Mouse (Mus musculus) embryonic facial prominence, embryonic 13.5 days (tissue): ENCODE results near the gene Dbndd2. TPM values are rescaled to one million over a fixed set of nuclear protein-coding genes. Genes with fewer than 3 reads are reported as not detected.

Experiments used
- ATAC-seq: fragments of 200-750 bp; cut with Nextera tagmentation; 2 replicates; pipeline ENCODE4 v1.8.0; 2017; ENCODE audit warnings: low read depth; ENCODE audit not compliant: insufficient number of reproducible peaks, insufficient read depth, low FRiP score, low TSS enrichment
- H3K27ac ChIP-seq: fragments of 300-500 bp; sonication (generic); 2 replicates; pipeline ENCODE4 v1.5.1; 2015; ENCODE audit warnings: moderate library complexity, mild to moderate bottlenecking, inconsistent platforms
- H3K27me3 ChIP-seq: fragments of 300-500 bp; sonication (generic); 2 replicates; pipeline ENCODE4 v1.6.1; 2015; ENCODE audit warnings: mild to moderate bottlenecking, inconsistent platforms
- H3K36me3 ChIP-seq: fragments of 300-500 bp; sonication (generic); 2 replicates; pipeline ENCODE4 v1.6.1; 2015; ENCODE audit warnings: mild to moderate bottlenecking, inconsistent platforms
- H3K4me1 ChIP-seq: fragments of 300-500 bp; sonication (generic); 2 replicates; pipeline ENCODE4 v1.6.1; 2015; ENCODE audit warnings: inconsistent platforms
- H3K4me2 ChIP-seq: fragments of 300-500 bp; sonication (generic); 2 replicates; pipeline ENCODE4 v1.6.1; 2015; ENCODE audit warnings: moderate library complexity, mild to moderate bottlenecking, inconsistent platforms
- H3K4me3 ChIP-seq: fragments of 300-500 bp; sonication (generic); 2 replicates; pipeline ENCODE4 v1.5.1; 2015; ENCODE audit warnings: mild to moderate bottlenecking, inconsistent platforms
- H3K9ac ChIP-seq: fragments of 300-500 bp; sonication (generic); 2 replicates; pipeline ENCODE4 v1.6.1; 2015; ENCODE audit warnings: mild to moderate bottlenecking, inconsistent platforms
- H3K9me3 ChIP-seq: fragments of 300-500 bp; sonication (generic); 2 replicates; pipeline ENCODE4 v1.6.1; 2016; ENCODE audit warnings: inconsistent platforms
- WGBS: fragments of 180-500 bp; shearing (Covaris S2); methylation state at CpG from one replicate; pipeline ENCODE4 v1.1.7; 2015; ENCODE audit warnings: mixed read lengths; 5-methylcytosine and 5-hydroxymethylcytosine counted together
- polyA plus RNA-seq: library from polyadenylated mRNA; unstranded; fragments of >200 nt; fragmentation: Nextera tagmentation; extraction: Ambion mirVana; gene quantifications from 2 replicates; pipeline ENCODE4 v1.2.1, GENCODE M21; 2015

Gene Dbndd2
- polyA plus RNA-seq, 1 experiment from 2014 or later = 3.0 TPM

- Histone ChIP-seq H3K36me3 (no peaks in the 10 kb centered on the region), H3K4me3 (no peak overlapping the region), H3K9me3 (no peaks in the 10 kb centered on the region), H3K27ac (no peak overlapping the region), H3K4me2 (no peak overlapping the region), H3K4me1 (peaks cover 38% of the 10 kb centered on the region), H3K27me3 (no peaks in the 10 kb centered on the region), H3K9ac (no peak overlapping the region)
- WGBS = 52% methylated on average over 6 of the region's 6 CpGs
- ATAC-seq = no peak
Measured at GRCm38 (mm10) chr2:164455421-164456190, 30.3 kb upstream of the Dbndd2 start.

- Histone ChIP-seq H3K9me3 (no peaks in the 10 kb centered on the region), H3K4me2 (peak overlapping the region; percentile 53), H3K4me1 (peaks cover 37% of the 10 kb centered on the region), H3K27ac (peak overlapping the region; percentile 22; the same call in 1 of the 2 replicates), H3K9ac (peak overlapping the region; percentile 44), H3K36me3 (no peaks in the 10 kb centered on the region), H3K27me3 (no peaks in the 10 kb centered on the region), H3K4me3 (peak overlapping the region; percentile 25; the same call in 1 of the 2 replicates)
- no peak for ATAC-seq
- WGBS = 82% methylated on average over 1 of the region's 1 CpGs
Measured at GRCm38 (mm10) chr2:164456413-164456812, 29.5 kb upstream of the Dbndd2 start.

GRCm38 (mm10) chr2:164456864-164457300 lies 29.0 kb upstream of the Dbndd2 start, which contains the start of gene Sys1:
Gene Sys1, plus strand, starts transcription at chr2:164456964.
- Histone ChIP-seq H3K4me1 (peaks cover 36% of the 10 kb centered on the region), H3K9me3 (no peaks in the 10 kb centered on the region), H3K27me3 (no peaks in the 10 kb centered on the region), H3K9ac (peak within 1 kb of the TSS; percentile 44), H3K36me3 (no peaks in the 10 kb centered on the region), H3K4me3 (peak within 1 kb of the TSS; percentile 25), H3K27ac (peak within 1 kb of the TSS; percentile 22; the same call in 1 of the 2 replicates), H3K4me2 (peak within 1 kb of the TSS; percentile 53)
- WGBS = 2% methylated on average over 7 of the region's 7 CpGs
- ATAC-seq = no peak

- WGBS = 72% methylated on average over 7 of the region's 7 CpGs
- no peak for ATAC-seq
Measured at GRCm38 (mm10) chr2:164457942-164458341, 28.0 kb upstream of the Dbndd2 start.

GRCm38 (mm10) chr2:164458535-164458934 lies 27.4 kb upstream of the Dbndd2 start:
- Histone ChIP-seq H3K9me3 (no peaks in the 10 kb centered on the region), H3K27ac (no peak overlapping the region), H3K4me1 (peaks cover 33% of the 10 kb centered on the region)

More at GRCm38 (mm10) chr2:164457942-164458341, 28.0 kb upstream of the Dbndd2 start:
- H3K27me3 ChIP-seq = no peaks in the 10 kb centered on the region
- no peak overlapping the region for H3K27ac ChIP-seq
- peaks cover 34% of the 10 kb centered on the region for H3K4me1 ChIP-seq
- no peak overlapping the region for H3K9ac ChIP-seq
- H3K9me3 ChIP-seq = no peaks in the 10 kb centered on the region
- no peak overlapping the region for H3K4me3 ChIP-seq
- peaks cover 4% of the 10 kb centered on the region; the same call in 1 of the 2 replicates for H3K36me3 ChIP-seq
- no peak overlapping the region for H3K4me2 ChIP-seq

GRCm38 (mm10) chr2:164460745-164461551 lies 25.0 kb upstream of the Dbndd2 start, which contains the start of gene Gm20458:
Gene Gm20458, plus strand, starts transcription at chr2:164460967.
- Histone ChIP-seq H3K9ac (peak within 1 kb of the TSS; percentile 86), H3K4me1 (peaks cover 24% of the 10 kb centered on the region), H3K4me3 (peak within 1 kb of the TSS; percentile 82), H3K4me2 (peak within 1 kb of the TSS; percentile 80), H3K36me3 (peaks cover 34% of the 10 kb centered on the region), H3K27ac (peak within 1 kb of the TSS; percentile 71), H3K9me3 (no peaks in the 10 kb centered on the region), H3K27me3 (no peaks in the 10 kb centered on the region)
- ATAC-seq = peak; percentile 95
- under 1% methylated on average over 79 of the region's 79 CpGs for WGBS

More at GRCm38 (mm10) chr2:164458535-164458934, 27.4 kb upstream of the Dbndd2 start:
- H3K4me2 ChIP-seq = no peak overlapping the region
- WGBS = 88% methylated on average over 8 of the region's 8 CpGs
- ATAC-seq = no peak
- H3K4me3 ChIP-seq = no peak overlapping the region
- no peak overlapping the region for H3K9ac ChIP-seq
- H3K27me3 ChIP-seq = no peaks in the 10 kb centered on the region
- peaks cover 10% of the 10 kb centered on the region for H3K36me3 ChIP-seq

GRCm38 (mm10) chr2:164465161-164465560 lies 20.7 kb upstream of the Dbndd2 start:
- Histone ChIP-seq H3K27ac (no peak overlapping the region), H3K9me3 (no peaks in the 10 kb centered on the region), H3K4me3 (no peak overlapping the region), H3K4me2 (no peak overlapping the region), H3K27me3 (no peaks in the 10 kb centered on the region), H3K4me1 (peaks cover 16% of the 10 kb centered on the region), H3K36me3 (peaks cover 37% of the 10 kb centered on the region), H3K9ac (no peak overlapping the region)
- ATAC-seq = no peak

- no peak for ATAC-seq
- no peak overlapping the region for H3K27ac ChIP-seq
- H3K36me3 ChIP-seq = peaks cover 37% of the 10 kb centered on the region
- H3K4me1 ChIP-seq = peaks cover 14% of the 10 kb centered on the region
- no peak overlapping the region for H3K9ac ChIP-seq
- H3K9me3 ChIP-seq = no peaks in the 10 kb centered on the region
- no peak overlapping the region for H3K4me2 ChIP-seq
- 77% methylated on average over 5 of the region's 5 CpGs for WGBS
- H3K4me3 ChIP-seq = no peak overlapping the region
- no peaks in the 10 kb centered on the region for H3K27me3 ChIP-seq
Measured at GRCm38 (mm10) chr2:164466787-164467186, 19.1 kb upstream of the Dbndd2 start.

GRCm38 (mm10) chr2:164470254-164470653 lies 15.7 kb upstream of the Dbndd2 start:
- Histone ChIP-seq H3K4me3 (no peak overlapping the region), H3K9me3 (no peaks in the 10 kb centered on the region), H3K27ac (no peak overlapping the region), H3K9ac (no peak overlapping the region), H3K4me1 (0 out of 2 replicates have a peak, but pooled peaks cover 3% of the 10 kb centered on the region), H3K4me2 (no peak overlapping the region), H3K27me3 (no peaks in the 10 kb centered on the region), H3K36me3 (peaks cover 23% of the 10 kb centered on the region)
- WGBS = 21% methylated on average over 10 of the region's 10 CpGs
- no peak for ATAC-seq

- H3K4me3 ChIP-seq = no peak within 1 kb of the TSS
- no peak within 1 kb of the TSS for H3K27ac ChIP-seq
- WGBS = 84% methylated on average over 6 of the region's 6 CpGs
- no peak within 1 kb of the TSS for H3K4me2 ChIP-seq
- H3K27me3 ChIP-seq = no peaks in the 10 kb centered on the region
- H3K9me3 ChIP-seq = no peaks in the 10 kb centered on the region
- peaks cover 26% of the 10 kb centered on the region for H3K36me3 ChIP-seq
- no peaks in the 10 kb centered on the region for H3K4me1 ChIP-seq
- H3K9ac ChIP-seq = no peak within 1 kb of the TSS
- ATAC-seq = no peak
Measured at GRCm38 (mm10) chr2:164473624-164474023, 12.3 kb upstream of the Dbndd2 start, which contains the start of gene Trp53tg5. Gene Trp53tg5, minus strand, starts transcription at chr2:164473724.

GRCm38 (mm10) chr2:164486258-164487114 lies 580 bp downstream of the Dbndd2 start:
- H3K9ac ChIP-seq = peak overlapping the region; percentile 72
- peak overlapping the region; percentile 99 for H3K4me2 ChIP-seq
- ATAC-seq = no peak
- H3K27ac ChIP-seq = no peak overlapping the region
- under 1% methylated on average over 83 of the region's 90 CpGs for WGBS
- no peaks in the 10 kb centered on the region for H3K9me3 ChIP-seq
- peaks cover 8% of the 10 kb centered on the region; the same call in 1 of the 2 replicates for H3K36me3 ChIP-seq
- peak overlapping the region; percentile 68 for H3K4me3 ChIP-seq
- peaks cover 42% of the 10 kb centered on the region for H3K27me3 ChIP-seq
- peaks cover 15% of the 10 kb centered on the region for H3K4me1 ChIP-seq
